Mouse (Mus musculus): ENCODE results near the gene Atxn3. TPM values are rescaled to one million over a fixed set of nuclear protein-coding genes. Genes with fewer than 3 reads are reported as not detected.
A peak's percentile ranks its signal among the peaks of the same experiment; 100 is the strongest.
"Not testable (repeated sequence)": the region's sequence is repeated elsewhere in the genome, so short reads cannot be mapped to it uniquely, and the experiment has no call there.

The Atxn3 gene
- polyA plus RNA-seq, 1 experiment: 0.76 TPM

- TF ChIP-seq POLR2A (IDR thresholded peaks at IDR 0.05; ENCODE audit: low read depth, low read length): peak; percentile 54; the same call in 1 of the 2 replicates
- TF ChIP-seq CTCF (IDR thresholded peaks at IDR 0.05; ENCODE audit: extremely low read depth, insufficient read length, insufficient replicate concordance, low read depth, low read length): no peak
- H3K4me3 ChIP-seq (ENCODE audit: low read depth, low read length): peak within 1 kb of the TSS; percentile 96
- H3K4me1 ChIP-seq (ENCODE audit: control insufficient read depth, insufficient read depth, insufficient read length, low read length): peaks cover 7% of the 10 kb centered on the region; the same call in 1 of the 2 replicates
- no peaks in the 10 kb centered on the region; the same call in 1 of the 2 replicates for H3K36me3 ChIP-seq (ENCODE audit: control insufficient read depth, insufficient read depth, low read length)
- peak within 1 kb of the TSS; percentile 93 for H3K27ac ChIP-seq (ENCODE audit: insufficient read depth, low read depth, low read length)
- WGBS: under 1% methylated on average over 77 of the region's 77 CpGs
- no peaks in the 10 kb centered on the region for H3K27me3 ChIP-seq (ENCODE audit: control insufficient read depth, insufficient read depth, low read length)
Measured at GRCm38 (mm10) chr12:101975601-101976571, 17.8 kb upstream of the Atxn3 start, which contains the start of gene Cpsf2. Gene Cpsf2 (plus strand): TSS chr12:101975988.

- Histone ChIP-seq H3K27ac (ENCODE audit: insufficient read depth, low read depth, low read length) (peak overlapping the region; percentile 93), H3K4me3 (ENCODE audit: low read depth, low read length) (peak overlapping the region; percentile 96), H3K4me1 (ENCODE audit: control insufficient read depth, insufficient read depth, insufficient read length, low read length) (peaks cover 7% of the 10 kb centered on the region; the same call in 1 of the 2 replicates), H3K27me3 (ENCODE audit: control insufficient read depth, insufficient read depth, low read length) (no peaks in the 10 kb centered on the region), H3K36me3 (ENCODE audit: control insufficient read depth, insufficient read depth, low read length) (no peaks in the 10 kb centered on the region; the same call in 1 of the 2 replicates)
- WGBS: 1% methylated on average over 23 of the region's 23 CpGs
- no peak for TF ChIP-seq CTCF (IDR thresholded peaks at IDR 0.05; ENCODE audit: extremely low read depth, insufficient read length, insufficient replicate concordance, low read depth, low read length)
- TF ChIP-seq POLR2A (IDR thresholded peaks at IDR 0.05; ENCODE audit: low read depth, low read length): no peak
Measured at GRCm38 (mm10) chr12:101975167-101975600, 17.1 kb upstream of the Atxn3 start.

GRCm38 (mm10) chr12:101974571-101974970 is 16.5 kb upstream of the Atxn3 start:
- H3K4me1 ChIP-seq (ENCODE audit: control insufficient read depth, insufficient read depth, insufficient read length, low read length): peaks cover 7% of the 10 kb centered on the region; the same call in 1 of the 2 replicates
- H3K36me3 ChIP-seq (ENCODE audit: control insufficient read depth, insufficient read depth, low read length): peaks cover 3% of the 10 kb centered on the region
- H3K27me3 ChIP-seq (ENCODE audit: control insufficient read depth, insufficient read depth, low read length): no peaks in the 10 kb centered on the region
- peak overlapping the region; percentile 96; the same call in 1 of the 2 replicates for H3K4me3 ChIP-seq (ENCODE audit: low read depth, low read length)
- 10% methylated on average over 1 of the region's 1 CpGs for WGBS
- no peak overlapping the region for H3K27ac ChIP-seq (ENCODE audit: insufficient read depth, low read depth, low read length)
- no peak for TF ChIP-seq POLR2A (IDR thresholded peaks at IDR 0.05; ENCODE audit: low read depth, low read length)
- no peak for TF ChIP-seq CTCF (IDR thresholded peaks at IDR 0.05; ENCODE audit: extremely low read depth, insufficient read length, insufficient replicate concordance, low read depth, low read length)

- Histone ChIP-seq H3K4me1 (ENCODE audit: control insufficient read depth, insufficient read depth, insufficient read length, low read length) (peaks cover 6% of the 10 kb centered on the region; the same call in 1 of the 2 replicates), H3K27ac (ENCODE audit: insufficient read depth, low read depth, low read length) (no peak overlapping the region), H3K36me3 (ENCODE audit: control insufficient read depth, insufficient read depth, low read length) (peaks cover 16% of the 10 kb centered on the region), H3K4me3 (ENCODE audit: low read depth, low read length) (no peak overlapping the region), H3K27me3 (ENCODE audit: control insufficient read depth, insufficient read depth, low read length) (no peaks in the 10 kb centered on the region)
- TF ChIP-seq POLR2A (IDR thresholded peaks at IDR 0.05; ENCODE audit: low read depth, low read length) (no peak), CTCF (IDR thresholded peaks at IDR 0.05; ENCODE audit: extremely low read depth, insufficient read length, insufficient replicate concordance, low read depth, low read length) (no peak)
- 97% methylated on average over 3 of the region's 3 CpGs for WGBS
Measured at GRCm38 (mm10) chr12:101972230-101972629, 14.2 kb upstream of the Atxn3 start.

GRCm38 (mm10) chr12:101971311-101971710 is 13.3 kb upstream of the Atxn3 start:
- Histone ChIP-seq H3K4me1 (ENCODE audit: control insufficient read depth, insufficient read depth, insufficient read length, low read length) (peaks cover 2% of the 10 kb centered on the region; the same call in 1 of the 2 replicates), H3K36me3 (ENCODE audit: control insufficient read depth, insufficient read depth, low read length) (peaks cover 20% of the 10 kb centered on the region), H3K27ac (ENCODE audit: insufficient read depth, low read depth, low read length) (no peak overlapping the region), H3K4me3 (ENCODE audit: low read depth, low read length) (no peak overlapping the region), H3K27me3 (ENCODE audit: control insufficient read depth, insufficient read depth, low read length) (no peaks in the 10 kb centered on the region)
- TF ChIP-seq POLR2A (IDR thresholded peaks at IDR 0.05; ENCODE audit: low read depth, low read length) (no peak), CTCF (IDR thresholded peaks at IDR 0.05; ENCODE audit: extremely low read depth, insufficient read length, insufficient replicate concordance, low read depth, low read length) (no peak)
- WGBS: 73% methylated on average over 2 of the region's 2 CpGs

GRCm38 (mm10) chr12:101958960-101959780 is 1.1 kb upstream of the Atxn3 start:
- WGBS: 86% methylated on average over 5 of the region's 5 CpGs
- H3K27ac ChIP-seq (ENCODE audit: insufficient read depth, low read depth, low read length); H3K4me1 ChIP-seq (ENCODE audit: control insufficient read depth, insufficient read depth, insufficient read length, low read length); H3K36me3 ChIP-seq (ENCODE audit: control insufficient read depth, insufficient read depth, low read length); H3K4me3 ChIP-seq (ENCODE audit: low read depth, low read length); H3K27me3 ChIP-seq (ENCODE audit: control insufficient read depth, insufficient read depth, low read length): not testable (repeated sequence)
